Mouse (Mus musculus) hindbrain, embryonic 13.5 days (tissue): ENCODE results near the gene Nfkb2. TPM values are rescaled to one million over a fixed set of nuclear protein-coding genes. Genes with fewer than 3 reads are reported as not detected.
A peak's percentile ranks its signal among the peaks of the same experiment; 100 is the strongest.

Experiments used
- ATAC-seq: fragments of 200-750 bp; cut with Nextera tagmentation; 2 replicates; pipeline ENCODE4 v1.8.0; 2017; ENCODE audit warnings: moderate TSS enrichment; ENCODE audit not compliant: low FRiP score
- H3K27ac ChIP-seq: fragments of 300-500 bp; sonication (generic); 2 replicates; pipeline ENCODE4 v1.5.1; 2015; ENCODE audit warnings: inconsistent platforms, mild to moderate bottlenecking, moderate library complexity
- H3K27me3 ChIP-seq: fragments of 300-500 bp; sonication (generic); 2 replicates; pipeline ENCODE4 v1.6.1; 2015; ENCODE audit warnings: mild to moderate bottlenecking, inconsistent platforms
- H3K36me3 ChIP-seq: fragments of 300-500 bp; sonication (generic); 2 replicates; pipeline ENCODE4 v1.6.1; 2015; ENCODE audit warnings: mild to moderate bottlenecking, inconsistent platforms
- H3K4me1 ChIP-seq: fragments of 300-500 bp; sonication (generic); replicated peaks from 2 replicates; pipeline ENCODE4 v1.6.1; 2015; ENCODE audit warnings: inconsistent platforms
- H3K4me2 ChIP-seq: fragments of 300-500 bp; sonication (generic); 2 replicates; pipeline ENCODE4 v1.6.1; 2015; ENCODE audit warnings: inconsistent platforms, mild to moderate bottlenecking, moderate library complexity
- H3K4me3 ChIP-seq: fragments of 300-500 bp; sonication (generic); 2 replicates; pipeline ENCODE4 v1.5.1; 2015; ENCODE audit warnings: mild to moderate bottlenecking, inconsistent platforms
- H3K9ac ChIP-seq: fragments of 300-500 bp; sonication (generic); 2 replicates; pipeline ENCODE4 v1.6.1; 2015; ENCODE audit warnings: mild to moderate bottlenecking, inconsistent platforms
- H3K9me3 ChIP-seq: fragments of 300-500 bp; sonication (generic); 2 replicates; pipeline ENCODE4 v1.6.1; 2016; ENCODE audit warnings: inconsistent platforms
- WGBS: fragments of 180-500 bp; shearing (Covaris S2); methylation state at CpG from one replicate; pipeline ENCODE4 v1.1.7; 2015; 5-methylcytosine and 5-hydroxymethylcytosine counted together
- polyA plus RNA-seq: library from polyadenylated mRNA; unstranded; fragments of >200 nt; fragmentation: Nextera tagmentation; extraction: Ambion mirVana; gene quantifications from 2 replicates; pipeline ENCODE4 v1.2.1, GENCODE M21; 2015

Gene Nfkb2
- polyA plus RNA-seq, 1 experiment from 2014 or later = 2.3 TPM

- Histone ChIP-seq H3K4me1 (peaks cover 27% of the 10 kb centered on the region), H3K36me3 (no peaks in the 10 kb centered on the region), H3K9ac (peak overlapping the region; percentile 55), H3K4me2 (peak overlapping the region; percentile 69), H3K27me3 (peaks cover 14% of the 10 kb centered on the region), H3K4me3 (peak overlapping the region; percentile 73), H3K9me3 (no peaks in the 10 kb centered on the region), H3K27ac (peak overlapping the region; percentile 69)
- no peak; the same call in 1 of the 2 replicates for ATAC-seq
- 77% methylated on average over 7 of the region's 7 CpGs for WGBS
Measured at GRCm38 (mm10) chr19:46339287-46339971, 35.3 kb downstream of the Nfkb2 start.

GRCm38 (mm10) chr19:46344710-46345419, 40.7 kb downstream of the Nfkb2 start:
- Histone ChIP-seq H3K9ac (no peak overlapping the region), H3K9me3 (no peaks in the 10 kb centered on the region), H3K4me1 (peaks cover 20% of the 10 kb centered on the region), H3K27ac (no peak overlapping the region), H3K4me2 (no peak overlapping the region), H3K36me3 (no peaks in the 10 kb centered on the region), H3K4me3 (no peak overlapping the region), H3K27me3 (peaks cover 34% of the 10 kb centered on the region)
- 27% methylated on average over 7 of the region's 7 CpGs for WGBS
- no peak for ATAC-seq

DNA sequence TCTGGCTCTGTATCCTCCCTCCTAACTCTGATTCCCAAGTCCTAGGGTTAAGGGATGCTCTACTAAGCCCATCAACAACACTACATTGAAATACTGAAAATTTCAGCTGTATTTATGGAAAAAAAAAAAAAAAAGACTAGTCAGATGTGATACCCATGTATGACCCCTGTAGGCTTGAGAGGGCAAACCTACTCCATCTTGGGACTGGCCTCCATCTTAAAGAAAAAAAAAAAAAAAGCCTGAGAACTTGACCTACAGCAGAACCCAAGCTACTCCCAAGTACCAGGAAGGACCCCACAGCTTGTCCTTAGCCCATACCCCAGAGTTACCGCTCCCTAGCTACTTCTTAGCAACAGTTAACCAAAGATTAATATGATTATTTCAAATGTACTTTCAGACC, 43.0 kb downstream of the Nfkb2 start:
- Histone ChIP-seq H3K27me3 (peaks cover 45% of the 10 kb centered on the region), H3K4me2 (no peak overlapping the region), H3K27ac (no peak overlapping the region), H3K36me3 (no peaks in the 10 kb centered on the region), H3K9me3 (no peaks in the 10 kb centered on the region), H3K9ac (no peak overlapping the region), H3K4me1 (peaks cover 25% of the 10 kb centered on the region), H3K4me3 (no peak overlapping the region)
- 97% methylated on average over 1 of the region's 1 CpGs for WGBS
- ATAC-seq = no peak

- WGBS = 33% methylated on average over 14 of the region's 14 CpGs
- peak overlapping the region; percentile 87 for H3K4me2 ChIP-seq
- 0 out of 2 replicates have a peak, but pooled peaks have one; percentile 3 for ATAC-seq
Measured at GRCm38 (mm10) chr19:46347936-46348668, 44.0 kb downstream of the Nfkb2 start.

DNA sequence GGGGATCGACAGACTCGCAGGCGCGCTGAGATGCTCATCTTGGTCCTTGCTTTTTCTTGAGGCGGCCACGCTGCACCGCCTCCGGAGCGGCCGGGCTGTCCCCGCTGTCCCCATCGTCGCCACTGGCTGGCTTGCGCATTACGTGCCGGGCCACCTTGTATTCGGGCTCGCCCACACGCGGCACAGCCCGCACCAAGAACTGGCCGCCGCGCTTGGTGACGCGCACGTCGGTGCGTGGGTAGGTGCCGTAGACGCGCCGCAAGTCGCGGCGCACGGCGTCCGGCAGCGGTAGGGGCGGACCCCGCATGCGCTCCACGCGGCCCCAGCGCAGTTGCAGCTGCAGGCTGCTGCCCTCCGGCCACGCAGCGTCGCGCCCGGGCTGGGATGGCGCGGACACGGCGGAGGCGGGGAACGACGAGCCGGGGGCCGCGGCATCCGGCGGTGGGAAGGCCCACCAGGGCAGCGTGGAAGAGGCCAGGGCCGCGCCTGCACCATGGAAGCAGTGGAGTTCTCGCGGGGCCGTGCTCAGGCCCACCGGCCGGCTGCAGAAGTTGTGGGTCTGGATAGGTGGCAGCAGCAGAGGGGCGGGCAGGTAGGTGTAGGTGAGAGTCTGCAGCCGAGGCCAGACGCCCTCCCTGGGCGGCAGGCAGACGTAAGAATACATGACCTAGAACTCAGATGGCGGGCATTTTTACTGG, 44.8 kb downstream of the Nfkb2 start:
- Histone ChIP-seq H3K36me3 (no peaks in the 10 kb centered on the region), H3K4me1 (peaks cover 25% of the 10 kb centered on the region), H3K9ac (peak overlapping the region; percentile 90), H3K4me3 (peak overlapping the region; percentile 73), H3K9me3 (no peaks in the 10 kb centered on the region), H3K4me2 (peak overlapping the region; percentile 87), H3K27ac (peak overlapping the region; percentile 95), H3K27me3 (peaks cover 51% of the 10 kb centered on the region)
- peak; percentile 92 for ATAC-seq
- WGBS = under 1% methylated on average over 58 of the region's 78 CpGs

More at GRCm38 (mm10) chr19:46347936-46348668, 44.0 kb downstream of the Nfkb2 start:
- Histone ChIP-seq H3K36me3 (no peaks in the 10 kb centered on the region), H3K4me3 (peak overlapping the region; percentile 73), H3K27me3 (peaks cover 54% of the 10 kb centered on the region), H3K4me1 (peaks cover 25% of the 10 kb centered on the region), H3K27ac (peak overlapping the region; percentile 95), H3K9ac (peak overlapping the region; percentile 90), H3K9me3 (no peaks in the 10 kb centered on the region)

DNA sequence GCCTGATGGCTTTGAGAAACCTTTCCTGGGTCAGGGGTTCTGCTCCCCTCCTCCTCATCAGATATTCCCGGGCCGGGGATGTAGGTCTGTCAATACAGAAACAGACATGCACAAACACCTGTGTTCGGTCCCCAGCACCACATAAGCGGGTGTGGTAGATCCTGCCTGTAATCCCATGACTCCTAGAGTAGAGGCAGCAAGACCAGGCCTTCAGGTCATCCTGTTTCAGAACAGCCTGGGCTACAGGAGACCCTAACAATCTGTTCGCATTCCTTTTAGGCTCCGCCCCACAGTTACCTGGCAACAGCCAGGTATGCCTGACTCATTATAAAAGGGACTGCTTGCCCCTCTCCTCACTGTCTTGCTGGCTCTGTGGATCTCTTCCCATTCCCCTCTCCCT, 45.4 kb downstream of the Nfkb2 start:
- peaks cover 46% of the 10 kb centered on the region for H3K27me3 ChIP-seq
- peak overlapping the region; percentile 73 for H3K4me3 ChIP-seq
- ATAC-seq = peak; percentile 47
- H3K4me1 ChIP-seq = peaks cover 25% of the 10 kb centered on the region
- peak overlapping the region; percentile 87 for H3K4me2 ChIP-seq
- H3K9ac ChIP-seq = peak overlapping the region; percentile 90
- H3K9me3 ChIP-seq = no peaks in the 10 kb centered on the region
- H3K36me3 ChIP-seq = no peaks in the 10 kb centered on the region
- peak overlapping the region; percentile 95; the same call in 1 of the 2 replicates for H3K27ac ChIP-seq
- WGBS = 22% methylated on average over 6 of the region's 6 CpGs

DNA sequence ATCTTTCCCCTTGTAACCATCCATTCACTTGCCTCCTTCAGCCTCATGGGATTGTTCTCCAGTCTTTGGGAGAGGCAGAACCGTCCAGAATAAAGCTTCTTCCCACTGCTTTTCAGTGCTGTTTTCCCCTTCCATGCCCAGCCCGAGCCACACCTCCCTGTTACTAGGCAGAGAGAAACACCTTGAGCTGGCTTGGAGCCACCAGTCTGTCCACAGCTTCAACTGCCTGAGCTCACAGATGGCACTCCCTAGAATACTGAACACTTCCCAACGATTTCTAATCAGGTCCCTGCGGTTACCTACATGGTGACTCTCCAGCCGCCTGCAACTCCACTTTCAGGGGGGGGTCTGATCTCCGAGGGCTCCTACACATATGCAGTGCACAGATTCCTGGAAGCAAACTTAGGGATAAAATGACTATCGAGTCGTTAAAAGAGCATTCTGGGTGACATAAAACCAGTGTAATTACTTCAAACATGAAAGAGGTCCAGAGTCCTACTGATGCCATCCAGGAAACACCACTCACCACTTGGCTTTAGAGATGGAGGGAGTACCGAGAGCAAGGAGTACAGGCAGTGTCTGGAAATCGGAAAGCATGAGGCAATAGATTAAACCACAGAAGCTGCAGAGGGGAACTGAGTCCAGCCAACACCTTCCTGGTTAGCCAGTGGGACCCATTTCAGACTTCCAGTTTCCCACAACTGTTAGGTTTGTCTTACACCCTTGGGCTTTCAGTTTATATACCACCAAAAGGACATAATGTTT, 46.2 kb downstream of the Nfkb2 start, which contains the start of gene 2310034G01Rik:
Gene 2310034G01Rik, minus strand, starts transcription at position 135 of the 765 bp plus-strand sequence.
- Histone ChIP-seq H3K27ac (peak within 1 kb of the TSS; percentile 95), H3K9ac (peak within 1 kb of the TSS; percentile 90), H3K27me3 (peaks cover 40% of the 10 kb centered on the region), H3K4me1 (peaks cover 25% of the 10 kb centered on the region), H3K9me3 (no peaks in the 10 kb centered on the region), H3K4me3 (peak within 1 kb of the TSS; percentile 73), H3K36me3 (no peaks in the 10 kb centered on the region), H3K4me2 (peak within 1 kb of the TSS; percentile 87)
- 69% methylated on average over 10 of the region's 10 CpGs for WGBS
- no peak for ATAC-seq

DNA sequence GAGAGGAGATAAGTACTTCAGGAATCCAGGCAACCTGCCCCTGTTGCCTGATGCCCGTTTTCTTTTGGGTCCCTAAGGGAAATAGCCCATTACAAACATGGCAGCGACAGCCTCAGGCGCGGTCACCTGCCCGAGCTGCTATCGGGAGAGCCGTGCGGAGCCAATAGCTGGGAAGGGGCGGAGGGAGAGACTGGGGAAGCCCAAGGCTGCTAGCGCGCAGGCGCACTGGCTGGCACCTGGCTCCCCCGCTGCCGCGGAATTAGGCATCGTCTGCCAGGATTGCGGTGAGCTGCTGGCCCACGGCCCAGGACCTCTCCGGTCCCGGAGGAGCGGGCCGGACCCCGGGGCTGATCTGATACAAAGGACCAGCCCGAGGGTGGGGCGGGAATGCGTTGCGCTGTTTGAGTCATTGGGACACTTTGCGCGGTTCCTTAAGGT, 52.6 kb downstream of the Nfkb2 start:
- Histone ChIP-seq H3K36me3 (no peaks in the 10 kb centered on the region), H3K27ac (peak overlapping the region; percentile 64; the same call in 1 of the 2 replicates), H3K27me3 (peaks cover 31% of the 10 kb centered on the region), H3K4me3 (peak overlapping the region; percentile 57), H3K4me1 (peaks cover 16% of the 10 kb centered on the region), H3K9me3 (no peaks in the 10 kb centered on the region), H3K4me2 (peak overlapping the region; percentile 66), H3K9ac (peak overlapping the region; percentile 81)
- peak; percentile 92 for ATAC-seq
- WGBS = 2% methylated on average over 29 of the region's 29 CpGs

- Histone ChIP-seq H3K36me3 (no peaks in the 10 kb centered on the region), H3K27me3 (peaks cover 27% of the 10 kb centered on the region), H3K4me1 (peaks cover 16% of the 10 kb centered on the region), H3K4me2 (peak overlapping the region; percentile 66), H3K9ac (peak overlapping the region; percentile 81), H3K27ac (no peak overlapping the region), H3K4me3 (peak overlapping the region; percentile 57), H3K9me3 (no peaks in the 10 kb centered on the region)
- no peak for ATAC-seq
- 22% methylated on average over 25 of the region's 25 CpGs for WGBS
Measured at GRCm38 (mm10) chr19:46357344-46358280, 53.5 kb downstream of the Nfkb2 start.

- Histone ChIP-seq H3K27ac (no peak overlapping the region), H3K4me2 (no peak overlapping the region), H3K4me1 (peaks cover 16% of the 10 kb centered on the region), H3K36me3 (no peaks in the 10 kb centered on the region), H3K9ac (no peak overlapping the region), H3K9me3 (no peaks in the 10 kb centered on the region), H3K27me3 (peaks cover 21% of the 10 kb centered on the region), H3K4me3 (no peak overlapping the region)
- WGBS = 58% methylated on average over 4 of the region's 4 CpGs
- no peak; the same call in 1 of the 2 replicates for ATAC-seq
Measured at GRCm38 (mm10) chr19:46358381-46358780, 54.3 kb downstream of the Nfkb2 start.
